Mouse (Mus musculus) olfactory bulb, adult 2 months (tissue): ENCODE data around the gene Sh3tc1.

Source experiments
- CTCF ChIP-seq: fragments of 200-500 bp; IDR thresholded peaks from 2 replicates; pipeline ENCODE4 v1.5.1; 2012; ENCODE audit warnings: low read depth, mild to moderate bottlenecking, low read length, moderate library complexity; ENCODE audit not compliant: insufficient read depth
- POLR2A ChIP-seq: fragments of 200-500 bp; IDR thresholded peaks from 2 replicates; pipeline ENCODE4 v1.6.1; 2012; ENCODE audit warnings: mild to moderate bottlenecking, low read depth, low read length, moderate library complexity; ENCODE audit not compliant: insufficient read depth

GRCm38 (mm10) chr5:35680958-35681357, 58.8 kb downstream of the Sh3tc1 start:
- TF ChIP-seq POLR2A (no peak), CTCF (no peak)
